8 mouse cellular contexts compared by ENCODE assay signal in the genomic region with DNA sequence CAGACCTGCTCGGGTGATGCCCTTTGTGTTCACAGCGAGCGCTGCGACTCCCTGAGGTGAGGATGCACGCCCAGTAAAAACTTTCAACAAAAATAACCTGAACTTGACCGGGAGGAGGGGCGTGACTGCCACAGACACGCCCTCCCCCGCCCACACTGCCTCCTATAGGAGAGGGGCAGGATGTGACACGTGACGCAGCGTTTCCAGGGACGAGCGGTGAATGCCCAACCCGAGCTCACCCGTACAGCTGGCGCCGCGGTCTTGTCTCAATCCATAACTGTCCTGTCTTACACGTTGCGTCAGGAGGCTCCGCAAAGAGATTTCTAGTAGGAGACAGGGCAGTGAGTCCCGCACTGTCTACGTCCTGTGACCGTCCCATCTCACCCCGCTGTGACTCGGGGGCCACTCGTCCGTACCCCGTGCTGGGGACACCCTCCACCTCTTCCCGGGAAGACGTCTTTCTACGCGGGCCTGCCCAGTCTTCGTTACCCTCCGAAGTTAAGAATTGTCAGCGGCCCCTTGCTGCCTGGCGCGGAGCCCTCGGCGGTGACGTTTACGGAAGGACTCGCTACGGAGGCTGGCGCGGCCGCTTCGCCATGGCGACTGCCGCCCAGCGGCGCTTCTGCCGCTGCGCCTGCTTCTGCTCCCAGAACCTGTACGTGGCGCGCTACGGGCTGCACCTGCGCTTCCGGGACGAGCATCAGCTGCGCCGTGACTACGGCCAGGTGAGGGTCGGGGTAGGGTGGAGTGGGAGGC. TPM values are rescaled to one million over a fixed set of nuclear protein-coding genes. Genes with fewer than 3 reads are reported as not detected.
DNase-seq lines count a peak whose midpoint lies in the region; ATAC-seq and TF ChIP-seq lines count a peak whose summit lies in the region.

Gene Ogfod2, plus strand, starts transcription at position 556 of the 756 bp plus-strand sequence.

- H3K79me2 ChIP-seq in C2C12 (ENCODE audit: control insufficient read depth, insufficient read depth) (peaks cover 11% of the 10 kb centered on the region), myocyte (ENCODE audit: control insufficient read depth, insufficient read depth) (peaks cover 9% of the 10 kb centered on the region)
- peaks cover 4% of the 10 kb centered on the region; the same call in 1 of the 2 replicates for H3K79me2 ChIP-seq in liver, adult 2 months (ENCODE audit: control insufficient read depth, insufficient read depth, low read length)

- peaks cover 8% of the 10 kb centered on the region for H3K79me3 ChIP-seq in C2C12 (ENCODE audit: low read depth)

- peak within 1 kb of the TSS; percentile 86 for H3K9ac ChIP-seq in heart, embryonic 11.5 days (ENCODE audit: low read depth, low read length)
- peak within 1 kb of the TSS; percentile 80 for H3K9ac ChIP-seq in kidney, embryonic 16.5 days (replicated peaks; ENCODE audit: low read length)
- H3K9ac ChIP-seq in liver, adult 2 months (ENCODE audit: low read depth, low read length): peak within 1 kb of the TSS; percentile 85

- peaks cover 3% of the 10 kb centered on the region for H3K9me3 ChIP-seq in erythroblast, embryonic 14.5 days (ENCODE audit: control insufficient read depth, low read length)
- no peaks in the 10 kb centered on the region for H3K9me3 ChIP-seq in heart, embryonic 11.5 days (replicated peaks; ENCODE audit: control insufficient read depth, low read length)
- 0 out of 2 replicates have a peak, but pooled peaks cover 3% of the 10 kb centered on the region for H3K9me3 ChIP-seq in kidney, embryonic 16.5 days (ENCODE audit: low read length)

- peak; percentile 99 for DNase-seq in brain, embryonic 14.5 days (ENCODE audit: low read depth)
- DNase-seq in liver, adult 2 months (ENCODE audit: extremely low read depth, low read depth, low spot score): peak; percentile 93
- peak; percentile 98 for DNase-seq in splenic B cell, adult 2 months (ENCODE audit: low read depth, low spot score)

- peaks cover 58% of the 10 kb centered on the region for H3K4me1 ChIP-seq in erythroblast, embryonic 14.5 days (ENCODE audit: control insufficient read depth)
- H3K4me1 ChIP-seq in heart, embryonic 11.5 days (ENCODE audit: control insufficient read depth, insufficient read depth, low read length): peaks cover 19% of the 10 kb centered on the region
- H3K4me1 ChIP-seq in kidney, embryonic 16.5 days (ENCODE audit: insufficient read depth, low read length): peaks cover 25% of the 10 kb centered on the region
- peaks cover 10% of the 10 kb centered on the region for H3K4me1 ChIP-seq in liver, adult 2 months (ENCODE audit: control insufficient read depth, insufficient read depth, low read length)

- H3K27ac ChIP-seq in heart, embryonic 11.5 days (ENCODE audit: low read depth, low read length): peak within 1 kb of the TSS; percentile 90
- H3K27ac ChIP-seq in kidney, embryonic 16.5 days (ENCODE audit: low read length): peak within 1 kb of the TSS; percentile 91
- H3K27ac ChIP-seq in liver, adult 2 months (replicated peaks; ENCODE audit: insufficient read depth, low read depth, low read length): peak within 1 kb of the TSS; percentile 91

- ATAC-seq in heart, embryonic 11.5 days (replicated peaks; ENCODE audit: insufficient number of reproducible peaks, low FRiP score, low TSS enrichment): peak; percentile 95
- ATAC-seq in kidney, embryonic 16.5 days (ENCODE audit: low FRiP score, low TSS enrichment): peak; percentile 96

- no peaks in the 10 kb centered on the region for H3K27me3 ChIP-seq in C2C12 (ENCODE audit: control insufficient read depth, insufficient read depth, insufficient read length)
- no peaks in the 10 kb centered on the region for H3K27me3 ChIP-seq in erythroblast, embryonic 14.5 days (ENCODE audit: control insufficient read depth)
- H3K27me3 ChIP-seq in heart, embryonic 11.5 days (ENCODE audit: control insufficient read depth, insufficient read depth, low read length): no peaks in the 10 kb centered on the region
- H3K27me3 ChIP-seq in kidney, embryonic 16.5 days (ENCODE audit: insufficient read depth, low read length): no peaks in the 10 kb centered on the region
- H3K27me3 ChIP-seq in liver, adult 2 months (ENCODE audit: control insufficient read depth, insufficient read depth, low read length): no peaks in the 10 kb centered on the region
- no peaks in the 10 kb centered on the region for H3K27me3 ChIP-seq in myocyte (ENCODE audit: control insufficient read depth, insufficient read depth, insufficient read length)
- no peaks in the 10 kb centered on the region for H3K27me3 ChIP-seq in splenic B cell, adult 2 months (ENCODE audit: control insufficient read depth, insufficient read depth, low read length, poor library complexity, severe bottlenecking)

- H3ac ChIP-seq in C2C12 (ENCODE audit: control insufficient read depth, insufficient read length, low read depth) (peak within 1 kb of the TSS; percentile 83), myocyte (ENCODE audit: control insufficient read depth, insufficient read length) (peak within 1 kb of the TSS; percentile 82)

- 3% methylated on average over 66 of the region's 66 CpGs for WGBS in heart, embryonic 11.5 days (ENCODE audit: insufficient replicate concordance)
- under 1% methylated on average over 66 of the region's 66 CpGs for WGBS in kidney, embryonic 16.5 days
- under 1% methylated on average over 66 of the region's 66 CpGs for WGBS in liver, adult 2 months

- H3K4me2 ChIP-seq in heart, embryonic 11.5 days: peak within 1 kb of the TSS; percentile 97
- H3K4me2 ChIP-seq in kidney, embryonic 16.5 days (replicated peaks; ENCODE audit: low read depth, low read length): peak within 1 kb of the TSS; percentile 95
- peak within 1 kb of the TSS; percentile 100 for H3K4me2 ChIP-seq in myocyte (ENCODE audit: low read depth)

- peak; percentile 51; the same call in 1 of the 2 replicates for TF ChIP-seq POLR2A in brain, embryonic 14.5 days (IDR thresholded peaks at IDR 0.05; ENCODE audit: borderline replicate concordance, extremely low read depth, insufficient read depth, insufficient read length, poor library complexity, severe bottlenecking)
- TF ChIP-seq POLR2A in liver, adult 2 months (IDR thresholded peaks at IDR 0.05; ENCODE audit: extremely low read depth, insufficient read depth, low read length): peak; percentile 63
- peak; percentile 68 for TF ChIP-seq POLR2A in myocyte (IDR thresholded peaks at IDR 0.05; ENCODE audit: insufficient read length, low read depth)

- H3K4me3 ChIP-seq in C2C12 (ENCODE audit: insufficient read depth, poor library complexity, severe bottlenecking): peak within 1 kb of the TSS; percentile 76
- H3K4me3 ChIP-seq in erythroblast, embryonic 14.5 days (replicated peaks): peak within 1 kb of the TSS; percentile 87
- H3K4me3 ChIP-seq in heart, embryonic 11.5 days (ENCODE audit: low read depth, low read length): peak within 1 kb of the TSS; percentile 87
- H3K4me3 ChIP-seq in kidney, embryonic 16.5 days (ENCODE audit: low read length): peak within 1 kb of the TSS; percentile 92
- H3K4me3 ChIP-seq in liver, adult 2 months (ENCODE audit: insufficient read depth, low read depth, low read length): peak within 1 kb of the TSS; percentile 83
- peak within 1 kb of the TSS; percentile 84 for H3K4me3 ChIP-seq in myocyte

- peak; percentile 76 for TF ChIP-seq CTCF in C2C12 (IDR thresholded peaks at IDR 0.05; ENCODE audit: control insufficient read depth, insufficient read depth, insufficient read length)
- peak; percentile 38; the same call in 1 of the 2 replicates for TF ChIP-seq CTCF in brain, embryonic 14.5 days (IDR thresholded peaks at IDR 0.05; ENCODE audit: borderline replicate concordance, extremely low read depth, insufficient read depth, insufficient read length)
- peak; percentile 35; the same call in 1 of the 2 replicates for TF ChIP-seq CTCF in liver, adult 2 months (IDR thresholded peaks at IDR 0.05; ENCODE audit: low read depth, low read length)

- H3K36me3 ChIP-seq in C2C12 (ENCODE audit: control insufficient read depth, insufficient read depth) (no peaks in the 10 kb centered on the region), myocyte (ENCODE audit: control insufficient read depth, insufficient read depth) (no peaks in the 10 kb centered on the region)
- peaks cover 18% of the 10 kb centered on the region for H3K36me3 ChIP-seq in erythroblast, embryonic 14.5 days (ENCODE audit: control insufficient read depth)
- 0 out of 2 replicates have a peak, but pooled peaks cover 2% of the 10 kb centered on the region for H3K36me3 ChIP-seq in heart, embryonic 11.5 days (ENCODE audit: control insufficient read depth, insufficient read depth, low read length)
- H3K36me3 ChIP-seq in kidney, embryonic 16.5 days (ENCODE audit: insufficient read depth, low read length): peaks cover 4% of the 10 kb centered on the region; the same call in 1 of the 2 replicates
- no peaks in the 10 kb centered on the region for H3K36me3 ChIP-seq in liver, adult 2 months (ENCODE audit: control insufficient read depth, insufficient read depth, low read length)
- no peaks in the 10 kb centered on the region for H3K36me3 ChIP-seq in splenic B cell, adult 2 months (ENCODE audit: control insufficient read depth, insufficient read depth, low read length, poor library complexity, severe bottlenecking)

TF ChIP-seq in C2C12, 6 proteins besides CTCF, POLR2A, EP300 and RAD21 (continues in another document):
- TF ChIP-seq USF1 (IDR thresholded peaks at IDR 0.05; ENCODE audit: low read depth) (peak; percentile 99), FOSL1 (IDR thresholded peaks at IDR 0.05; ENCODE audit: insufficient read depth, low read length, poor library complexity, severe bottlenecking) (no peak), MAX (IDR thresholded peaks at IDR 0.05) (peak; percentile 60), MYOG (IDR thresholded peaks at IDR 0.05; ENCODE audit: control insufficient read depth, extremely low read depth, insufficient read length) (no peak), CEBPB (IDR thresholded peaks at IDR 0.05; ENCODE audit: low read depth) (no peak)

TF ChIP-seq in myocyte, 11 proteins besides CTCF, POLR2A, EP300 and RAD21 (continues in another document):
- TF ChIP-seq MYOG (IDR thresholded peaks at IDR 0.05; ENCODE audit: control insufficient read depth in 1 of 3, insufficient read depth in 1 of 3, insufficient read length in 2 of 3, low read depth in 2 of 3): peak in 2 of 3 experiments; percentile 30 to 34
- TF ChIP-seq E2F4 (IDR thresholded peaks at IDR 0.05; ENCODE audit: insufficient read depth): no peak
- TF ChIP-seq TCF3 (IDR thresholded peaks at IDR 0.05; ENCODE audit: insufficient read length, low read depth): no peak
- peak; percentile 34 for TF ChIP-seq SRF (IDR thresholded peaks at IDR 0.05; ENCODE audit: control insufficient read depth, insufficient read length, low read depth)
- TF ChIP-seq CEBPB (IDR thresholded peaks at IDR 0.05; ENCODE audit: insufficient read depth, poor library complexity, severe bottlenecking): no peak

RNA-seq across cellular contexts. Expression of gene Ogfod2, which starts in this region (rescaled TPM):
- polyA plus RNA-seq in C2C12 (2012; fragmentation: generic; extraction: Trizol) (10.7 TPM), myocyte (2012; fragmentation: generic; extraction: Trizol) (15.2 TPM)
- polyA plus RNA-seq in brain, embryonic 14.5 days (2012; rRNA removed): 38.1 and 47.2 TPM in 2 replicates
- polyA plus RNA-seq in erythroblast, embryonic 14.5 days (2012): 8.6 and 8.7 TPM in 2 replicates
- polyA plus RNA-seq in heart, embryonic 11.5 days (2014; fragmentation: Nextera tagmentation; extraction: Ambion mirVana): 13.6 and 14.8 TPM in 2 replicates
- 30.6 and 32.4 TPM in 2 replicates for polyA plus RNA-seq in kidney, embryonic 16.5 days (2015; fragmentation: Nextera tagmentation; extraction: Ambion mirVana)
- 38.5 and 46.6 TPM in 2 replicates for total RNA-seq in liver, adult 2 months (2014; rRNA removed)
- 65.3 and 74.6 TPM in 2 replicates for polyA plus RNA-seq in liver, adult 2 months (2012; rRNA removed)

Comparison
In these comparisons a context has a peak if more than half of its experiments do, and no peak if none do; other contexts are left out.
1. Peak in every context shown above with its lines: DNase-seq, ATAC-seq, H3K4me3 ChIP-seq and H3K27ac ChIP-seq.